Mouse (Mus musculus): ENCODE data around the gene Snx18. TPM values are rescaled to one million over a fixed set of nuclear protein-coding genes. Genes with fewer than 3 reads are reported as not detected.
A peak's percentile ranks its signal among the peaks of the same experiment; 100 is the strongest.

The Snx18 gene
- total and polyA plus RNA-seq, 2 experiments from 2014 or later: 11.1 to 38.2 TPM

GRCm38 (mm10) chr13:113550866-113551565 is 67.3 kb downstream of the Snx18 start:
- H3K4me3 ChIP-seq (ENCODE audit: low read length): no peak overlapping the region
- no peaks in the 10 kb centered on the region for H3K4me1 ChIP-seq (ENCODE audit: insufficient read depth, low read length)
- TF ChIP-seq CTCF (IDR thresholded peaks at IDR 0.05; ENCODE audit: low read depth): no peak
- H3K36me3 ChIP-seq (ENCODE audit: insufficient read depth, low read length): no peaks in the 10 kb centered on the region
- no peaks in the 10 kb centered on the region for H3K27me3 ChIP-seq (ENCODE audit: insufficient read depth, low read length)
- peak; percentile 17 for DNase-seq (ENCODE audit: low spot score)
- 0 out of 2 replicates have a peak, but pooled peaks have one; percentile 45 for ATAC-seq
- H3K9me3 ChIP-seq (ENCODE audit: low read length): no peaks in the 10 kb centered on the region
- WGBS: 53% methylated on average over 8 of the region's 8 CpGs
- no peak overlapping the region for H3K4me2 ChIP-seq (ENCODE audit: low read depth, low read length)
- no peak overlapping the region for H3K9ac ChIP-seq (replicated peaks; ENCODE audit: low read length)
- H3K27ac ChIP-seq: no peak overlapping the region

- Histone ChIP-seq H3K4me1 (ENCODE audit: insufficient read depth, low read length) (no peaks in the 10 kb centered on the region), H3K9me3 (ENCODE audit: low read length) (no peaks in the 10 kb centered on the region), H3K36me3 (ENCODE audit: insufficient read depth, low read length) (no peaks in the 10 kb centered on the region), H3K4me2 (ENCODE audit: low read depth, low read length) (no peak overlapping the region), H3K4me3 (ENCODE audit: low read length) (no peak overlapping the region), H3K27ac (no peak overlapping the region), H3K27me3 (ENCODE audit: insufficient read depth, low read length) (no peaks in the 10 kb centered on the region), H3K9ac (replicated peaks; ENCODE audit: low read length) (no peak overlapping the region)
- no peak for DNase-seq (ENCODE audit: low spot score)
- no peak for ATAC-seq
- no peak for TF ChIP-seq CTCF (IDR thresholded peaks at IDR 0.05; ENCODE audit: low read depth)
- 91% methylated on average over 3 of the region's 3 CpGs for WGBS
Observed at GRCm38 (mm10) chr13:113549021-113549420, 69.3 kb downstream of the Snx18 start.

GRCm38 (mm10) chr13:113547807-113548426 is 70.4 kb downstream of the Snx18 start:
- Histone ChIP-seq H3K4me2 (ENCODE audit: low read depth, low read length) (no peak overlapping the region), H3K9me3 (ENCODE audit: low read length) (no peaks in the 10 kb centered on the region), H3K27me3 (ENCODE audit: insufficient read depth, low read length) (no peaks in the 10 kb centered on the region), H3K4me3 (ENCODE audit: low read length) (no peak overlapping the region), H3K27ac (no peak overlapping the region), H3K4me1 (ENCODE audit: insufficient read depth, low read length) (no peaks in the 10 kb centered on the region), H3K36me3 (ENCODE audit: insufficient read depth, low read length) (no peaks in the 10 kb centered on the region), H3K9ac (replicated peaks; ENCODE audit: low read length) (no peak overlapping the region)
- DNase-seq (ENCODE audit: low spot score): no peak
- ATAC-seq: no peak
- 88% methylated on average over 8 of the region's 8 CpGs for WGBS
- TF ChIP-seq CTCF (IDR thresholded peaks at IDR 0.05; ENCODE audit: low read depth): no peak

- WGBS: 88% methylated on average over 6 of the region's 6 CpGs
- H3K4me3 ChIP-seq (ENCODE audit: low read length): no peak overlapping the region
- TF ChIP-seq CTCF (IDR thresholded peaks at IDR 0.05; ENCODE audit: low read depth): no peak
- H3K4me2 ChIP-seq (ENCODE audit: low read depth, low read length): no peak overlapping the region
- H3K27ac ChIP-seq: no peak overlapping the region
- no peak for ATAC-seq
- H3K36me3 ChIP-seq (ENCODE audit: insufficient read depth, low read length): no peaks in the 10 kb centered on the region
- H3K27me3 ChIP-seq (ENCODE audit: insufficient read depth, low read length): no peaks in the 10 kb centered on the region
- DNase-seq (ENCODE audit: low spot score): no peak
- H3K9me3 ChIP-seq (ENCODE audit: low read length): no peaks in the 10 kb centered on the region
- H3K4me1 ChIP-seq (ENCODE audit: insufficient read depth, low read length): no peaks in the 10 kb centered on the region
- H3K9ac ChIP-seq (replicated peaks; ENCODE audit: low read length): no peak overlapping the region
Observed at GRCm38 (mm10) chr13:113542374-113542773, 76.0 kb downstream of the Snx18 start.

Other genes starting within 250 kb of the Snx18 start
- 0.21 and 0.47 TPM in 2 replicates for gene Hspb3, start 45.1 kb upstream of the Snx18 start, total RNA-seq (2014; rRNA removed)
- 0.55 and 1.1 TPM in 2 replicates for gene Hspb3, start 45.1 kb upstream of the Snx18 start, polyA plus RNA-seq (2015; fragmentation: Nextera tagmentation; extraction: Ambion mirVana)
- gene Arl15, start 175.9 kb upstream of the Snx18 start, total RNA-seq (2014; rRNA removed): 32.6 and 37.8 TPM in 2 replicates
- 12.6 and 13.6 TPM in 2 replicates for gene Arl15, start 175.9 kb upstream of the Snx18 start, polyA plus RNA-seq (2015; fragmentation: Nextera tagmentation; extraction: Ambion mirVana)

Data from hindbrain, postnatal 0 days (tissue).